Mouse (Mus musculus) olfactory bulb, adult 2 months (tissue): ENCODE results near the gene Mbtps1. TPM values are rescaled to one million over a fixed set of nuclear protein-coding genes. Genes with fewer than 3 reads are reported as not detected.

Experiments
- H3K27ac ChIP-seq: fragments of 200-500 bp; 2 replicates; pipeline ENCODE4 v1.5.1; 2012; ENCODE audit warnings: low read depth, low read length; ENCODE audit not compliant: insufficient read depth
- H3K4me1 ChIP-seq: fragments of 200-500 bp; 2 replicates; pipeline ENCODE4 v1.6.1; 2012; ENCODE audit warnings: low read length; ENCODE audit not compliant: control insufficient read depth, insufficient read depth
- H3K4me3 ChIP-seq: fragments of 200-500 bp; 2 replicates; pipeline ENCODE4 v1.5.1; 2012; ENCODE audit warnings: mild to moderate bottlenecking, low read depth, low read length, moderate library complexity; ENCODE audit not compliant: insufficient read depth
- CTCF ChIP-seq: fragments of 200-500 bp; IDR thresholded peaks from 2 replicates; pipeline ENCODE4 v1.5.1; 2012; ENCODE audit warnings: low read depth, mild to moderate bottlenecking, low read length, moderate library complexity; ENCODE audit not compliant: insufficient read depth
- POLR2A ChIP-seq: fragments of 200-500 bp; IDR thresholded peaks from 2 replicates; pipeline ENCODE4 v1.6.1; 2012; ENCODE audit warnings: mild to moderate bottlenecking, low read depth, low read length, moderate library complexity; ENCODE audit not compliant: insufficient read depth
- WGBS: fragments of 180-500 bp; shearing (Covaris S2); methylation state at CpG from one replicate; pipeline ENCODE4 v1.1.7; 2018; 5-methylcytosine and 5-hydroxymethylcytosine counted together
- polyA plus RNA-seq: library from polyadenylated mRNA; stranded (reverse); fragments of >200 nt; gene quantifications from 2 replicates; pipeline ENCODE4 v1.2.4, GENCODE M21; 2012; ENCODE audit warnings: low replicate concordance; ENCODE audit not compliant: missing spikeins, insufficient read depth, insufficient read length

Gene Mbtps1
- polyA plus RNA-seq, 1 experiment, result 181 TPM

DNA sequence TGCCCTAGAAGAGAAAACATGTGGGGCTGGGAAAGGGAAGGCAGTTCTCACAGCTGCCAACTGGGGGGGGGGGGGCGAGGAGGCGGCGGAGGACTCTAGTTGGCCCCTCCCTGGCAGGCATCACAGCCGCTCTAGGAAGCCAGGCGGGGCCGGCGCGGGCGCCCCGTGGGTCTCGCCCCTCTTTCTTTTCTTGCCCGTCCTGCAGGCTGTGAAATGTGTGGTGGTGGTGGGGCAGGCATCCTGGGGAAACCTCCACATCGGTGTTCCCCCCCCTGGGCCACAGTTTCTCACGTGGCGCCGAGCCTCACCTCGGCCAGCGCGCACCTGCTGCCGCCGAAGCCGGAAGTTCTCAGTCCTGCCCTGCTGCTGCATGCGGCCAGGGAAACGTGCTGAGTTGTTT, 27.4 kb upstream of the Mbtps1 start:
- Histone ChIP-seq H3K27ac (no peak overlapping the region), H3K4me3 (peak overlapping the region; percentile 41), H3K4me1 (peaks cover 4% of the 10 kb centered on the region; the same call in 1 of the 2 replicates)
- WGBS, result 17% methylated on average over 24 of the region's 24 CpGs
- TF ChIP-seq CTCF, result no peak
- no peak for TF ChIP-seq POLR2A

DNA sequence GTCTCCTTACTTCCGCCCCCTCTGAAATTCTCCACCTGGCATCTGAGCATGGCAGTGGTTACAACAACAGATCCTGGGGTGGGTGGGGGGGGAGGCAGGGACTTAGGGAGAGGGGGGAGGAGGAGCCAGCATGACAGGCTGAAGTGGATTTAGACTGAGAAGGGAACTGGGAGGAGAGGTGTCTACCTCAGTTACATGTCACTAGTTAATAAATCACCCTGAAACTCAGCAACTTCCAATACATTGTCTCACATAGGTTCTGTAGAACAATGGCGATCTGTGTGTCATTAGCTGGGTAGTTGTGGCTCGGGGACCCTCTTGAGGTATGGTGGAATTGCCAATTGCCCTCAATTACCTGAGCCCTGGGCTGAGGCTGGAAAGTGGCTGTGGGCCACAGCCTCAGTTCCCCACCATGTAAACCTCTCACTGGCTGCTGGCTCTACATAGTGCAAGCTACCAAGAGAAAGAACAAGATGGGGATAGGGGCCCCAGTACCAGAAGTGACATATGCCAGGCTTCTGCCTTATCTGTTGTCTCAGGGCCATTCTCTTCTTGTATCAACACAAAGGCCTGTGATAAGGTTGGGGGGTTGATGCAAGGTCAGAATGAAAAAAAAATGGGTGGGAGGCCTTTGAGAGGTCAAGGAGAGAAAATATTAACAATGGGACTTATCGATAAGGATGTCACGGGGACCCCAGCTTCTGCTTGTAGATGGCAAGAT, 22.1 kb upstream of the Mbtps1 start:
- WGBS, result 90% methylated on average over 5 of the region's 5 CpGs
- TF ChIP-seq POLR2A (no peak), CTCF (no peak)
- no peak overlapping the region for H3K27ac ChIP-seq
- no peaks in the 10 kb centered on the region for H3K4me1 ChIP-seq
- H3K4me3 ChIP-seq, result no peak overlapping the region

DNA sequence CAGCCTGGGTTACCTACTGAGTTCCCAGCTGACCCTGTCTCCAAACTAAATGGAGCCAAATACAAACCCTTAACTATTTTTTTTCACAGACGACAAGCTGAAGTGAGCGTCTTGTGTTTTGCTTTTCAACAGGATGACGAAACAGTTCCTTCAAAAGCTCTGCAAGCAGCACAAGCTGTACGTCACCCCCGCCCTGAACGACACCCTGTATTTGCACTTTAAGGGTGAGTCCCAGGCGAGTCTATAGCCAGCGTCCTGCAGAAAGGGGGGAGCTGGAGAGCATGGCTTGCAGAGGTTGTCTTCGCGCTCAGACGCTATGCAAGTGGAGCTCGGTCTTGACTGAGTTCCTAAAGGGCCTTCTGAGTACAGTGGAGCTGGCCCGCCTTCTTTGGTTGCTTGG, 20.6 kb upstream of the Mbtps1 start:
- Histone ChIP-seq H3K27ac (no peak overlapping the region), H3K4me1 (peaks cover 1% of the 10 kb centered on the region; the same call in 1 of the 2 replicates), H3K4me3 (no peak overlapping the region)
- WGBS, result 61% methylated on average over 13 of the region's 13 CpGs
- TF ChIP-seq POLR2A, result no peak
- TF ChIP-seq CTCF, result no peak

DNA sequence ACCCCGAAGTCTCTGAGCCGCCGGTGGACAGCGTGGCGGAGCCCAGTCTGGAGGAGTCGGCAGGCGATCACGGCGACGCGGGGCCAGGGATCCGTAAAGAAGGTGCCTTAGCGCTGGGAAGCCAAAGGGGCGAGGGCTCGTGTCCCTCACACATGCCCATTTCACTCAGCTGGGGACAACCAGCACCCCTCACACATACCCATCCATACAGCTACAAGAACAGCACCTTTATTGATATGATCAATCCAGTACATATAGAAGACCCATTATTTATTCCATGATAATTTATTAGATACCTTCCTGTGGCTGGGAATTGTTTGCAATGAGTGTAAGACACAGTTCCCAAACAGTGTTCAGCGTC, 16.8 kb upstream of the Mbtps1 start:
- Histone ChIP-seq H3K4me3 (peak overlapping the region; percentile 73), H3K27ac (no peak overlapping the region), H3K4me1 (peaks cover 18% of the 10 kb centered on the region)
- WGBS, result 2% methylated on average over 16 of the region's 16 CpGs
- TF ChIP-seq CTCF, result no peak
- no peak for TF ChIP-seq POLR2A

DNA sequence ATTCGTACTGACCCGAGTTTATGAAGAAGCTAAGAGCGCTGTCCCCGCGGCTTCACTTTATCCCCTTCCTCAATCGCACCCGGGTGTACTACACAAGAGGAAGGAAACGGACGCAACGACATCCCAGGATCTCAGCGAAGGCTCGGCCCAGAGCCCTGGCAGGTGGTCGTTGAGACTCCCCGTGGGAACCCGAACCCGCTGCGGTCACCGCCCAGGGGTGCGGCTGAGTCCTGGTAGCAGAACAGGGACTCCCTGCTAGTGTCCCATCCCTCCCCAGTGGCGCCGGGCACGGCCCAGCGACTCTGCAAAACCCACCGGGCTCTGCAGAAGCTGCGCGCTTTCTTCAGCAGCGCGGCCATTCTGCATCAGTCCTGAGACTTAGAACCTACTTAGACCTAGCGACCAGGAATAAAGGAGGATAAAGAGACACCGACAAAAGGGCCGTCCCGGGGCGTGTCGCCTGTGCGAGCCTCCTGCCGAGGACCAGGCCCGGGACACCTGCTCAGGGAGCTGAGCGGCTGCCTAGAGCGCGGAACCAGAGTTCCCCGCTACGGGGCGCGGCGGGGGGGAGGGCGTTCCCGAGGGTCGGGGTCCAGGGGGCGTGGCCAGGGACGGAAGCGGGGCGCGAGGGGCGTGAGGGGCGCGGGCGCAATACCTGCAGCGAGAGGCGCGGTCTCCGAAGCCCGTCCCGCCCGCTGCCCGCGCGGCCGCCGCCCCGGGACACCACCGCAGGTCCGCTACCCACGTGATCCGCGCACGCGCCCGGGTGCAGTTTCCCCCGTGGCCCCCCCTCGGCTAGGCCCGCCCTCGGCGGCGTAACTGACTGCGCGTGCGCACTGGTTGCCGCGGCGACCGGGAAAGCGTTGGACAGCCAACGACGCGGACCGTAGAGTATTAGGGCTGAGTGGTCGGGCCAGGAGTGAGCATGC, 16.2 kb upstream of the Mbtps1 start, which contains the start of the genes Hsdl1 and Dnaaf1:
Gene Hsdl1, minus strand, starts transcription at position 747 of the 929 bp plus-strand sequence.
Gene Dnaaf1, plus strand, starts transcription at position 799 of the 929 bp plus-strand sequence.
- under 1% methylated on average over 95 of the region's 97 CpGs for WGBS
- Histone ChIP-seq H3K27ac (no peak within 1 kb of the TSS), H3K4me1 (peaks cover 23% of the 10 kb centered on the region), H3K4me3 (peak within 1 kb of the TSS; percentile 73)
- TF ChIP-seq CTCF, result peak; percentile 22; the same call in 1 of the 2 replicates
- TF ChIP-seq POLR2A, result peak; percentile 77

DNA sequence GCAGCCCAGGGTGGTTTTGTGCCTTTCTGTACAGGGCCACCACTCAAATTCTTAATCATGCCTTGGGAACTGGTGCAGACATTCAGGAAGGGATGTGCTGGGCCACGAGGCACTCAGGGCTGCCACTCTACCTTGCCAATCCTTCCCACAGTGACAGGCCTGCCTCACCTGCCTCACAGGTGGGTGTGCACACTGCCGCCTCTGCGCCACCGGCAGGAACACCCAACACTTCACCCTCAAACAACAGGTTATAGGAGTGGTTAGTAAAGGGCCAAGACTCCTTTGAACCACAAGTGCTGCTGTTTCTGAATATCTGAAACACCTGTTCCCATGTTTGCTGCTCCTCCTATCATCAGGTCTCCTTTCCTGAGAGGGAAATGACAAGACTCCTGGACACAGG, 13.9 kb upstream of the Mbtps1 start:
- WGBS, result 91% methylated on average over 4 of the region's 4 CpGs
- TF ChIP-seq CTCF (no peak), POLR2A (no peak)
- H3K4me3 ChIP-seq, result no peak overlapping the region
- peaks cover 23% of the 10 kb centered on the region for H3K4me1 ChIP-seq
- H3K27ac ChIP-seq, result no peak overlapping the region

DNA sequence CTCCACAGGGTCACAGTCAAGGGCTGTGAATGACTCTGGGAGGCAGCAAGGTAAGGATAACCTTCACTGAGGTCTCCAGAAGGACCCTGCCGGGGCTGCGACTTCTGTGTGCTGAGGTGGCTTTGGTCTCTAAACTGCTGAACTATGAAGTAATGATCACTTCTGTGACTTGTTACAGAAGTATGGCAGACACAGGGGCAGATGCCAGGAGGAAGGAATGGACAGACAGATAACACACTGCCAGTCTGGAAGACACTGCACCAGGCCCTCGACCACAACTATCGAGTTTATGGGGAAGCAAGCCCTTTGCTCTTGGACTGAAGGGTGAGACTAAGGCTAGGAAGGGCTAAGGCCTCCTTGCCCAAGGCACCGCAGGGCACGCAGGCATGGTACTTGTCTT, 12.6 kb upstream of the Mbtps1 start:
- Histone ChIP-seq H3K4me3 (no peak overlapping the region), H3K27ac (no peak overlapping the region), H3K4me1 (peaks cover 23% of the 10 kb centered on the region)
- 91% methylated on average over 6 of the region's 6 CpGs for WGBS
- TF ChIP-seq CTCF, result no peak
- no peak for TF ChIP-seq POLR2A

DNA sequence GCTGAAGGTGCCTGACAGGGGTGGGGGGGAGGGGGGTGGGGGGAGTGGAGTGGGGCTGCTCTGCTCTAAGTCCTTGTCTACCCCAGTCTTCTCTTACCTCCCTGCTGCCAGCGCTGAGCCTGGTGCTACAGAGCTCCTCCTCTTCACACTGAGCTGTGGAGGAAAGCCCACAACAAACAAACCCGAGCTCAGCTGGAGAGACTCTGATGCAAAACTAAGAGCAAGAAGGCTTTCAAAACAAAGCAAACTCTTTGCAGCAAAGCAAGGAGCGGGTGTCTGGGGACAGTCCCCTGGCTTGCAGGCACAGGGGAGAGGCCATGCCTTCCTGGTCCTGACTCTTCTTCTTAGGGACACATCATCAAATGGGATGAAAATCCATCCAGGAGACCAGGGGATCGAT, 11.3 kb upstream of the Mbtps1 start:
- Histone ChIP-seq H3K27ac (no peak overlapping the region), H3K4me1 (peaks cover 23% of the 10 kb centered on the region), H3K4me3 (no peak overlapping the region)
- TF ChIP-seq CTCF (no peak), POLR2A (no peak)
- WGBS, result 31% methylated on average over 4 of the region's 4 CpGs

DNA sequence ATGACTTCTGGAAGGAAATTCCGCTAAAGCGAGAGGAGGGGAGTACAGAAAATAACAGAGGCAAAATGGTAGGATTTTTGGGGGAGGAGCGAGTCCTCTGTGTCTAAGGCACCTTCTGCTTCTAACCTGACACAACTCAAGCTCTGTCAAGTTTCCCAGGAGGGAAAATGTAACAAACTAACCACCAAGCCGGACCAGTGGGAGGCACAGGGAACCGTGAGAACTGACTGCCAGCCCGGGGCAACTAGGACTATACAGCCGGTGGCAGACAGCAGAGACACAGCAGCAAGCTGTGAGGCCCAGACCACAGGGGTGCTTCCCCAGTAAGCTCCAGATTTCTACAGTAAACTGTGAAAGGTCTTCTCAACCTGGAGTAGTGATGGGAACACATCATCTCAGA, 10.4 kb upstream of the Mbtps1 start:
- Histone ChIP-seq H3K4me1 (peaks cover 21% of the 10 kb centered on the region), H3K4me3 (no peak overlapping the region), H3K27ac (no peak overlapping the region)
- WGBS, result 75% methylated on average over 7 of the region's 7 CpGs
- TF ChIP-seq CTCF (no peak), POLR2A (no peak)
